ENCODE assay signal across 23 mouse cellular contexts in the genomic region with DNA sequence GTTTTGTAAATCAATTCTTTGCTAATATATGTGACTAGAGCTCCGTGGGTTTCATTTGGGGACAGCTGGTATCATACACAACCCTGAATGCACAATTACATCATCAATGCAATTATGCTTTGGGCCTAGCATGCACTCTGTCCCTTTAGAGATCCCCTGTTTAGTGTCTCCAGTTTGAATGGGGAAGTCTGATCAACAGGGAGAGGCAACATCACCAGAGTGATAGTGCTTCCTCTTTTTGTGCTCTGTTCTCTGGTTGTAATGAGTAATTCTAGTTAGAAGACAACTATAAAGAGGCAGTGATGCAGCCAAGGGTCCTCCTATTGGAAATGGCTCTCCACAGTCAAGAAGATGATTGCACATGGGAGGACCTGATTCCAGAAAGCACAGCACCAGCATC.
"Had no signal": no experiment of that assay in that cellular context is flagged by ENCODE, and none has a peak within 500 bp of the region (broad histone marks: within the 10 kb centered on the region; RNA-seq: fewer than 3 reads in every experiment).

No protein-coding gene starts in this region.

- DNase-seq: kidney, adult 18-20 months; kidney, adult 9 months; kidney, postnatal 14 days; layer of hippocampus, adult 9-11 months; layer of hippocampus, postnatal 36 days; left cerebral cortex, postnatal 4 days; liver, postnatal 0 days; lung, embryonic 14.5 days; lung, postnatal 10 days; lung, postnatal 4 days; right cerebral cortex, postnatal 4 days; thymus, postnatal 25 days had no signal

- ATAC-seq: liver, postnatal 0 days; midbrain, embryonic 13.5 days; midbrain, embryonic 16.5 days had no signal

- H3K4me3 ChIP-seq: layer of hippocampus, adult 2 months; left cerebral cortex, adult 2 months; limb, embryonic 12.5 days; limb, embryonic 15.5 days; megakaryocyte, embryonic 14.5 days; midbrain, embryonic 10.5 days; midbrain, embryonic 13.5 days had no signal

- H3K4me1 ChIP-seq: limb, embryonic 12.5 days; limb, embryonic 15.5 days; megakaryocyte, embryonic 14.5 days; midbrain, embryonic 10.5 days; midbrain, embryonic 13.5 days had no signal

- H3K27ac ChIP-seq: layer of hippocampus, adult 2 months; left cerebral cortex, adult 2 months; limb, embryonic 12.5 days; limb, embryonic 15.5 days; liver, embryonic 14.5 days; midbrain, embryonic 10.5 days; midbrain, embryonic 13.5 days; stomach, postnatal 0 days had no signal

- H3K9me3 ChIP-seq: limb, embryonic 12.5 days; limb, embryonic 15.5 days; midbrain, embryonic 10.5 days; midbrain, embryonic 13.5 days had no signal

- H3K36me3 ChIP-seq: limb, embryonic 12.5 days; limb, embryonic 15.5 days; midbrain, embryonic 10.5 days; midbrain, embryonic 13.5 days had no signal

- H3K9ac ChIP-seq: limb, embryonic 12.5 days; limb, embryonic 15.5 days; liver, embryonic 14.5 days; liver, postnatal 0 days; lung, embryonic 14.5 days; midbrain, embryonic 13.5 days had no signal

- H3K4me2 ChIP-seq: limb, embryonic 12.5 days; limb, embryonic 15.5 days; liver, embryonic 11.5 days; lung, embryonic 14.5 days; midbrain, embryonic 13.5 days had no signal
